Mouse (Mus musculus) heart, embryonic 11.5 days (tissue): ENCODE data around the gene Tmem106c. TPM values are rescaled to one million over a fixed set of nuclear protein-coding genes. Genes with fewer than 3 reads are reported as not detected.

Experiments
- ATAC-seq: fragments of 200-750 bp; cut with Nextera tagmentation; replicated peaks from 2 replicates; pipeline ENCODE4 v1.8.0; 2017; ENCODE audit warnings: moderate library complexity; ENCODE audit not compliant: insufficient number of reproducible peaks, low FRiP score, low TSS enrichment
- H3K27ac ChIP-seq: fragments of 300-500 bp; sonication (generic); 2 replicates; pipeline ENCODE4 v1.5.1; 2014; ENCODE audit warnings: mild to moderate bottlenecking, low read depth, low read length
- H3K27me3 ChIP-seq: fragments of 300-500 bp; sonication (generic); 2 replicates; pipeline ENCODE4 v1.6.1; 2014; ENCODE audit warnings: mild to moderate bottlenecking, low read length, mixed read lengths; ENCODE audit not compliant: control insufficient read depth, insufficient read depth
- H3K36me3 ChIP-seq: fragments of 300-500 bp; sonication (generic); 2 replicates; pipeline ENCODE4 v1.6.1; 2014; ENCODE audit warnings: mild to moderate bottlenecking, low read length, moderate library complexity, mixed read lengths; ENCODE audit not compliant: control insufficient read depth, insufficient read depth
- H3K4me1 ChIP-seq: fragments of 300-500 bp; sonication (generic); 2 replicates; pipeline ENCODE4 v1.6.1; 2014; ENCODE audit warnings: low read length; ENCODE audit not compliant: control insufficient read depth, insufficient read depth
- H3K4me2 ChIP-seq: fragments of 300-500 bp; sonication (generic); 2 replicates; pipeline ENCODE4 v1.6.1; 2014; ENCODE audit warnings: mild to moderate bottlenecking, moderate library complexity
- H3K4me3 ChIP-seq: fragments of 300-500 bp; sonication (generic); 2 replicates; pipeline ENCODE4 v1.5.1; 2014; ENCODE audit warnings: low read depth, low read length
- H3K9ac ChIP-seq: fragments of 300-500 bp; sonication (generic); 2 replicates; pipeline ENCODE4 v1.6.1; 2014; ENCODE audit warnings: mild to moderate bottlenecking, low read depth, low read length, moderate library complexity
- H3K9me3 ChIP-seq: fragments of 300-500 bp; sonication (generic); replicated peaks from 2 replicates; pipeline ENCODE4 v1.6.1; 2016; ENCODE audit warnings: low read length; ENCODE audit not compliant: control insufficient read depth
- WGBS: fragments of 180-500 bp; shearing (Covaris S2); extraction: QIAGEN DNeasy Blood & Tissue Kit; methylation state at CpG from one replicate; pipeline ENCODE4 v1.1.7; 2014; ENCODE audit not compliant: insufficient replicate concordance; 5-methylcytosine and 5-hydroxymethylcytosine counted together
- polyA plus RNA-seq: library from polyadenylated mRNA; unstranded; fragments of >200 nt; fragmentation: Nextera tagmentation; extraction: Ambion mirVana; gene quantifications from 2 replicates; pipeline ENCODE4 v1.2.1, GENCODE M21; 2014

The Tmem106c gene
- polyA plus RNA-seq, 1 experiment from 2014 or later: 30.1 TPM

DNA sequence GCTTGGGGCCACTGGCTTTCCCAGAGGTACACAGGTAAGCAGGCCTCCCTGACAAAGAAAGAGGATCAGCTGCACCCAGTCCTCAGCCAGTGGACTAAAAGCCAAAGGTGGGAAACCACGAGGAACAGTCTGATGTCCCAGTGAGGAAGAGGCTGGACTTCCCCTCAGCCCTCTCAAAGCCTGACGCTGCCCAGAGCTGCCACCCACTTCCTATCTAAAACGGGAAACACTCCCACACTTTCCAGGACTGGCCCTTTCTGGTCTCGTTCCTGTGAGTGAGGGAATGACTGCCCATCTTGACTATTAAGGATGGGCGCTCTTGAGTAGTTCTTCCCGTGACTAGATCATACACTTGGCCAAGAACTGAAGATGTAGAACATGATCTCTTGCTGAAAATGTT lies 36.2 kb upstream of the Tmem106c start:
- no peak overlapping the region for H3K4me2 ChIP-seq
- no peaks in the 10 kb centered on the region for H3K9me3 ChIP-seq
- H3K36me3 ChIP-seq: no peaks in the 10 kb centered on the region
- H3K9ac ChIP-seq: no peak overlapping the region
- peaks cover 9% of the 10 kb centered on the region; the same call in 1 of the 2 replicates for H3K4me1 ChIP-seq
- no peak for ATAC-seq
- 38% methylated on average over 6 of the region's 6 CpGs for whole genome bisulfite sequencing
- H3K27me3 ChIP-seq: no peaks in the 10 kb centered on the region
- no peak overlapping the region for H3K27ac ChIP-seq
- no peak overlapping the region for H3K4me3 ChIP-seq

DNA sequence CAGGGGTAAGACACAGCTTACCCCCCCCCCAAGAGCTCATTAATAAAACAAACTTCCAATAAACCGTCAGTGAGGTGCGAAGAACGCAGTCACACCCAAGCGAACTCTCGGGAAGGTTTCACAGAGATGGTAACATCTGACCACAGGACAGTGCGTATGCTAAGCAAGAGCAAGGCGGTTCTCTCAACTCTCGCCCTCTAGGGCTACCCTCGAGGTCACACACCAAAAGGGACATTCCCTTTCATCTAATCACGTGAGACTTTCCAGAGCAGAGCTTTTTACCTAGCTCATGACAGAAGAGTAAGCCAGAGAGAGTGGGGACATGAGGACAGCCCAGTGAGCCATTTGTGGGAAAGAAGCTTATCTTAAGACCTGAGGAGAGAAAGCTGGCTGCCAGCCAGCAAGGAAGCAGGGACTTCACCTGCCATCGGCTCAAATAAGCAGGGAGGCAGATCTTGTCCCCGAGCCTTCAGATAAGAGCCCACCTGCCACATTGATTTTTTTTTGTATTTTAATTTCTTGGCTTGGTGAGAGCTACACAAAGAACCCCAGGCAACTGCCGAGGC lies 34.7 kb upstream of the Tmem106c start:
- Histone ChIP-seq H3K4me2 (no peak overlapping the region), H3K9ac (no peak overlapping the region), H3K27ac (no peak overlapping the region), H3K4me1 (peaks cover 9% of the 10 kb centered on the region; the same call in 1 of the 2 replicates), H3K4me3 (no peak overlapping the region), H3K9me3 (no peaks in the 10 kb centered on the region), H3K27me3 (no peaks in the 10 kb centered on the region), H3K36me3 (no peaks in the 10 kb centered on the region)
- no peak for ATAC-seq
- 27% methylated on average over 13 of the region's 13 CpGs for WGBS

DNA sequence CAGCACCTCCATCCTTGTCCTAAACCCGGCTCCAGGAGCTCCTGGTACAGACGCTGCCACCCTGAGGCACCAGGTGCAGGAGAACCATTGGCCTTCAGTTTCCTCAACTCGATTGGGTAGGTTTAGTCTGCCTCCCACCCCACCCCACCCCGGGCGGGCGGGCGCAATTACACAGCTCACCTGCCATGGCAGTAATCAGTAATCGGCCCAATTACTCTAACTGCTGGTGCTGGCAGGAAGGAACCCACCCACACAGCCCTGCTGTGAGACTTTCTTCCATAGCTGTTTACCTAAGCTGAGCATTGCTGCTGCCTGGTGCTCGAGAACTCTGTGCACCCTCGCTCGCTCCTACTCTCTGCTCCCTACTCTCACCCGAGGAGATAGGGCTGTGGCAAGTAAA lies 31.6 kb upstream of the Tmem106c start:
- H3K36me3 ChIP-seq: no peaks in the 10 kb centered on the region
- no peaks in the 10 kb centered on the region for H3K9me3 ChIP-seq
- no peak overlapping the region for H3K27ac ChIP-seq
- no peak overlapping the region for H3K9ac ChIP-seq
- H3K4me3 ChIP-seq: no peak overlapping the region
- H3K4me1 ChIP-seq: peaks cover 8% of the 10 kb centered on the region; the same call in 1 of the 2 replicates
- no peak overlapping the region for H3K4me2 ChIP-seq
- ATAC-seq: no peak
- 82% methylated on average over 12 of the region's 12 CpGs for WGBS
- no peaks in the 10 kb centered on the region for H3K27me3 ChIP-seq

DNA sequence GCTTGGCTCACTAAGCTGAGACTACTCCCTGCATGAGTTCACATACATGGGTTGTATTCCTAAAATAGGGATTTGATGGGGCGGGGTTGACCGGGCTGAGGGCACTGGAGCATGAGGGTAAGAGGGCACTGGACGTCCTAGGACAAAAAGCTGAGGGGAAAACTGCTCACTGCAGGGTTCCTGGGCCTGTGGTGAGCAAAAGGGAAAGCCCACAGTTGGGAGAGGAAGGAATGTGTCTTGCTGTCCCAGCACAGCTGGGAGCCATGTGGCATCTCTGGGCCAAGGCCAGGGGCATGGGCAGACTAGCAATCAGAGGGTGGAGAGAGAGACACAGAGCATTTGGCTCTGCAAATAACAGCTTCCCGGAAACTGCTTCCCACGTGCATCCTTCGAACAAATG lies 25.4 kb upstream of the Tmem106c start:
- Histone ChIP-seq H3K4me1 (no peaks in the 10 kb centered on the region; the same call in 1 of the 2 replicates), H3K9ac (no peak overlapping the region), H3K36me3 (no peaks in the 10 kb centered on the region), H3K9me3 (no peaks in the 10 kb centered on the region), H3K4me3 (no peak overlapping the region), H3K27ac (no peak overlapping the region), H3K4me2 (no peak overlapping the region), H3K27me3 (no peaks in the 10 kb centered on the region)
- ATAC-seq: no peak
- 56% methylated on average over 6 of the region's 6 CpGs for WGBS

DNA sequence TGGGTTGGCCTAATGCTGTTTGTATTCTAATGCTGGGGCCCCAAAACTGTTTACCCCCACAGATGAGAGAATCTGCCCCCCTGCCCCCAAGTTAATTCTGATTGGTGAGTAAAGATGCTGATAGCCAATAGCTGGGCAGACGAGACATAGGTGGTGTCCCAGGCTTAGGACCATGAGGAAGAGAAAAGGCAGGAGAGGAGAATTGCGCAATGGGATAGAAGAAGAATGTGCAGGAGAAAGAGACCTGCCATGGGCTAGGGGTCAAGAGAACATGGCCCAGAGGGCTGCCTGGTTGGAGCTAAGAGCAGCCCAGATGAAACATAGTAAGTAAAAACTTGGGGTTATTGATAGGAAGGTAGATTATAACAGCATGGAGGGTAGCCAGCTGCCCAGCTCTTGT lies 23.9 kb upstream of the Tmem106c start:
- WGBS: 82% methylated on average over 2 of the region's 2 CpGs

DNA sequence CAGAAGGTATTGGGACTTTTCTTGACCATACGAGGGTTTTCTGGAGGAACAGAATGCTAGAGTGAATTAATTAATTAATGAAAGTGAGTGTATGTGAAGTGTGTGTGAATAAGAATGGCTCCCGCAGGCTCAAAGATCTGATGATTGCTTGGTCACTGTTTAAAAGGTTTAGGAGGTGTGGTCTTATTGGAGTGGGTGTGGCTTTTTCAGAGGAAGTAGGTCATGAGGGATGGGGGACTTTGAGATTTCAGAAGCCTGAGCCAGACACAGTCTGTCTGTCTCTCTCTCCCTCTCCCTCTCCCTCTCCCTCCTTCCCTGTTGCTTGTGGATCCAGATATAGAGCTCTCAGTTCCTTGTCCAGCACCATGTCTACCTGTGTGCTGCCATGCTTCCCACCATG lies 22.7 kb upstream of the Tmem106c start:
- 85% methylated on average over 2 of the region's 2 CpGs for WGBS
- Histone ChIP-seq H3K4me3 (no peak overlapping the region), H3K9me3 (no peaks in the 10 kb centered on the region), H3K27me3 (0 out of 2 replicates have a peak, but pooled peaks cover 2% of the 10 kb centered on the region), H3K4me1 (no peaks in the 10 kb centered on the region; the same call in 1 of the 2 replicates), H3K4me2 (no peak overlapping the region), H3K36me3 (no peaks in the 10 kb centered on the region), H3K9ac (no peak overlapping the region), H3K27ac (no peak overlapping the region)
- ATAC-seq: no peak

More for the DNA sequence above, 23.9 kb upstream of the Tmem106c start:
- Histone ChIP-seq H3K27ac (no peak overlapping the region), H3K4me3 (no peak overlapping the region), H3K27me3 (no peaks in the 10 kb centered on the region), H3K4me2 (no peak overlapping the region), H3K4me1 (no peaks in the 10 kb centered on the region; the same call in 1 of the 2 replicates), H3K36me3 (no peaks in the 10 kb centered on the region), H3K9ac (no peak overlapping the region), H3K9me3 (no peaks in the 10 kb centered on the region)
- ATAC-seq: no peak

DNA sequence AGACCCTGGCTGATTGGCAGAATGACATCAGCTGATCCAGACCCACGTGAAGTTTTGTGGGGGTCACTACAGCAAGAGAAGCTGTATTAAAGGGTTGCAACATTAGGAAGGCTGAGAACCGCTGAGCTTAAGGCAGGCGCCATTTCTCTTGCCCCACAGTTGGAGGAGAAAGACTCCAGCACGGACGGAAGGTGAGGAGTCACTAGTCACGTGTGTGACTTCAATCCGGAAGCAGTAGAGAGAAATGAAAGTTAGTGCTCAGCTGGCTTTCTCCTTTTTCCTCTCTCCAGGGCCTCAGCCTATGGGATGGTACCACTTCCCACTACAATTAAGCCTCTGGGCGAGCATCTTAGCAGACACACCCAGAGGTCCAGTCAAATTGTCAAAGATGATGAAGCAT lies 21.5 kb upstream of the Tmem106c start:
- 83% methylated on average over 8 of the region's 8 CpGs for WGBS
- Histone ChIP-seq H3K27ac (no peak overlapping the region), H3K4me2 (no peak overlapping the region), H3K4me1 (no peaks in the 10 kb centered on the region; the same call in 1 of the 2 replicates), H3K9me3 (no peaks in the 10 kb centered on the region), H3K4me3 (no peak overlapping the region), H3K27me3 (0 out of 2 replicates have a peak, but pooled peaks cover 2% of the 10 kb centered on the region), H3K9ac (no peak overlapping the region), H3K36me3 (no peaks in the 10 kb centered on the region)
- ATAC-seq: no peak

DNA sequence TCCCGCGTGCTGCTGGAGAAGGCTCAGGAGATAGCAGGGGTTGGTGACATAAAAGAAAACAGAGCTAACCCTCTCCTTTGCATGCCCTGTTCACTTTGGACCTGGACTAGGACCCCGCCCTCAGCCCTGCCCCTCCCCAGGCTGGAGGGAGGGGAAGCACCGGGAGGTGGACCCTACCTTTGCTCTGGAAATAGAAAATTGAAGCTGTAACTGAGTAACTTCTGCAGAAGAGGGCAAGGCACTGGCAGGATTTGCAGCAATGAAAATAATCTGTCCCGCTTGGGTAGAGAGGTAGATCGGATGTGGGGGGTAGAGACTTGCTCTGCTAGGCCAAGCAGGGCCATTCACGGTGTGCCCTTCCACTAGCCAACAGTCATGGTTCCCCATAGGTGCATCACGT lies 20.6 kb upstream of the Tmem106c start:
- H3K4me2 ChIP-seq: no peak overlapping the region
- no peak for ATAC-seq
- H3K9ac ChIP-seq: no peak overlapping the region
- H3K36me3 ChIP-seq: no peaks in the 10 kb centered on the region
- H3K27ac ChIP-seq: no peak overlapping the region
- H3K9me3 ChIP-seq: no peaks in the 10 kb centered on the region
- peaks cover 5% of the 10 kb centered on the region; the same call in 1 of the 2 replicates for H3K27me3 ChIP-seq
- WGBS: 85% methylated on average over 8 of the region's 8 CpGs
- H3K4me1 ChIP-seq: no peaks in the 10 kb centered on the region; the same call in 1 of the 2 replicates
- H3K4me3 ChIP-seq: no peak overlapping the region

DNA sequence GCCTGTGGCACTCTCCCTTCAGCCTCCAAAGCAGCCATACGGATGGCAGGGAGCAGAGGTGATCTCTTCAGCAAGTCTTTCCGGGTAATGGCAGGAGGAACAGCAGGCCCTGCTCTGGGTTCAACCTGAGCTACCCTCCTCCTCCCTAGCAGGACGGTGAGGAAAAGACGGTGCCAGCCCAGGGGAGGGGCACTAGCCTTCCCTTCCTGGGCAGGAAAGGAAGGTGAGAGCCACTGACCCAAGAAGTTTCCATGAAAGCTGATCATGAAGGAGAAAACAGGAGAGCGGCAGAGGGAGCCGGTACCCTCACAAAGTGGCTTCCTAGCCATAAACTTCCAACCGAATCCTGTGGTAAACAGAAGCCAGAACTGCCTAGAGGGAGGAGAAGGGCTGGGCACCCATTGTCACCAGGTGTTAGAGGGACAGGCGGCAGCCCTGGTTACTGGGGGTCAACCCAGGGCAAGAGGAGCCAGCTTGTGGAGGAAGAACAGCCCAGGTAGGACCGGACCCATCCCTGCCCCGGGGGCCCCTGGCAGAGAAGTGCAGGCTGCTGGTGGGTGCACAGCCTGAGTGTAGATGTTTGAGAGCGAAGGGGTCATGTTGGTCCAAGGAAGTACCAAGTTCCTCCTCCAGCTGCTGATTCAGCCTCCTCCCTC lies 19.0 kb upstream of the Tmem106c start:
- ATAC-seq: no peak
- 71% methylated on average over 11 of the region's 11 CpGs for WGBS
- H3K4me2 ChIP-seq: no peak overlapping the region
- no peak overlapping the region for H3K9ac ChIP-seq
- H3K27me3 ChIP-seq: peaks cover 5% of the 10 kb centered on the region; the same call in 1 of the 2 replicates
- no peaks in the 10 kb centered on the region for H3K36me3 ChIP-seq
- H3K27ac ChIP-seq: no peak overlapping the region
- no peaks in the 10 kb centered on the region for H3K4me1 ChIP-seq
- no peak overlapping the region for H3K4me3 ChIP-seq
- H3K9me3 ChIP-seq: no peaks in the 10 kb centered on the region
